Mouse (Mus musculus): ENCODE results near the gene Pla2g6. TPM values are rescaled to one million over a fixed set of nuclear protein-coding genes. Genes with fewer than 3 reads are reported as not detected.

Gene Pla2g6
- polyA plus RNA-seq, 1 experiment from 2014 or later, result 12.7 TPM

DNA sequence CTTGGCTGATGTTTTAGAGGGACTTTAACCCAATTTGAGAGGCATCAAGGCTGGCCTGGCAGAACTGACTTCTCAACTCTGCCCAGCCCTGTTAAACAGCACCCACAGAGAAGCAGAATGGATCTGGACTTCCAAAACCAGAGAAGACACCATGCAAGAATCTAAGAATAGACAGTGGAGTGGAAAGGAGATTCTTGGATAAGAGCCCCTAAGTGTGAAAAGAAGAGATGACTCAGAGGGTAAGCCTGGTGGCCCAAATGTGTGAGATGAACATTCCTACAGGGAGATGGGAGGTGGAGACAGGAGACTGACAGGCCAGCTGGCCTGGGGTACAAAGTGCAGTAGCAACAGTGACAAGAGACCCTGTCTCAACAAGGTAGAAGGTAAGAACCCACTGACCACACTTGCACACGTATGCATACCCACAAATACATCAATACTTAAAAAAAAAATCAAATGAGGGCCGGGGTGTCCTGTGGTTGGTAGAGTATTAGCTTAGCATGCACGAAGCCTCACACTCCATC lies 65.3 kb downstream of the Pla2g6 start:
- no peak for ATAC-seq (ENCODE audit: low FRiP score, low read depth)
- Histone ChIP-seq H3K9me3 (no peaks in the 10 kb centered on the region), H3K27ac (no peak overlapping the region), H3K4me3 (no peak overlapping the region), H3K4me2 (replicated peaks) (peak overlapping the region; percentile 99), H3K9ac (no peak overlapping the region), H3K36me3 (no peaks in the 10 kb centered on the region), H3K4me1 (peaks cover 10% of the 10 kb centered on the region), H3K27me3 (peaks cover 72% of the 10 kb centered on the region)
- 88% methylated on average over 3 of the region's 3 CpGs for WGBS

DNA sequence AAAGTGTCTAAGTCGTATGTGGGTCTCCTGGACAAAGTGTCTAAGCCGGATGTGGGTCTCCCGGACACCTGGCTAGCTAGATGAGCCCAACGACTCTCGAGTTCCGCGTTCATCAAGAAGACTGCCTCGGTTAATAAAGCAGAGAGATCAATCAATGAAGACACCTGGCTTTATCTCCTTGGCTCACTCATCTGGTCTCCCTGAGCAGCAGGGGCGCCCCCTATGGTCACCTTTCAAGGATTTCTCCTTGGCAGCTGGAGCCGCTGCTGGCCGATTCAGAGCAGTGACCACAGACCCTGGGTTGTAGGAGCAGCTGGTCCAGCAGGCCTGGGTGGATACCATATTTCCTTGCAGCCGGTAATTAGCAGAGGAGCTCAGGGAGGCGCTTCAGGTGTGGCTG lies 65.8 kb downstream of the Pla2g6 start:
- H3K4me1 ChIP-seq, result peaks cover 10% of the 10 kb centered on the region
- ATAC-seq (ENCODE audit: low FRiP score, low read depth), result no peak
- H3K9ac ChIP-seq, result no peak overlapping the region
- 19% methylated on average over 13 of the region's 13 CpGs for WGBS
- peak overlapping the region; percentile 99 for H3K4me2 ChIP-seq (replicated peaks)
- no peaks in the 10 kb centered on the region for H3K9me3 ChIP-seq
- H3K4me3 ChIP-seq, result peak overlapping the region; percentile 70
- H3K27me3 ChIP-seq, result peaks cover 69% of the 10 kb centered on the region
- no peak overlapping the region for H3K27ac ChIP-seq
- H3K36me3 ChIP-seq, result no peaks in the 10 kb centered on the region

GRCm38 (mm10) chr15:79261757-79262156 lies 66.4 kb downstream of the Pla2g6 start:
- peak; percentile 44 for ATAC-seq (ENCODE audit: low FRiP score, low read depth)
- H3K36me3 ChIP-seq, result no peaks in the 10 kb centered on the region
- peaks cover 10% of the 10 kb centered on the region for H3K4me1 ChIP-seq
- H3K4me2 ChIP-seq (replicated peaks), result peak overlapping the region; percentile 99
- peak overlapping the region; percentile 79 for H3K9ac ChIP-seq
- 0% methylated on average over 23 of the region's 28 CpGs for WGBS
- peak overlapping the region; percentile 70 for H3K4me3 ChIP-seq
- H3K27ac ChIP-seq, result no peak overlapping the region
- H3K27me3 ChIP-seq, result peaks cover 65% of the 10 kb centered on the region
- no peaks in the 10 kb centered on the region for H3K9me3 ChIP-seq

- Histone ChIP-seq H3K4me2 (replicated peaks) (peak overlapping the region; percentile 99), H3K9ac (peak overlapping the region; percentile 79), H3K27me3 (peaks cover 63% of the 10 kb centered on the region), H3K36me3 (no peaks in the 10 kb centered on the region), H3K4me3 (peak overlapping the region; percentile 70), H3K4me1 (peaks cover 10% of the 10 kb centered on the region), H3K27ac (no peak overlapping the region), H3K9me3 (no peaks in the 10 kb centered on the region)
- ATAC-seq (ENCODE audit: low FRiP score, low read depth), result peak; percentile 70
- 1% methylated on average over 38 of the region's 62 CpGs for WGBS
Observed at GRCm38 (mm10) chr15:79261095-79261725, 67.0 kb downstream of the Pla2g6 start.

DNA sequence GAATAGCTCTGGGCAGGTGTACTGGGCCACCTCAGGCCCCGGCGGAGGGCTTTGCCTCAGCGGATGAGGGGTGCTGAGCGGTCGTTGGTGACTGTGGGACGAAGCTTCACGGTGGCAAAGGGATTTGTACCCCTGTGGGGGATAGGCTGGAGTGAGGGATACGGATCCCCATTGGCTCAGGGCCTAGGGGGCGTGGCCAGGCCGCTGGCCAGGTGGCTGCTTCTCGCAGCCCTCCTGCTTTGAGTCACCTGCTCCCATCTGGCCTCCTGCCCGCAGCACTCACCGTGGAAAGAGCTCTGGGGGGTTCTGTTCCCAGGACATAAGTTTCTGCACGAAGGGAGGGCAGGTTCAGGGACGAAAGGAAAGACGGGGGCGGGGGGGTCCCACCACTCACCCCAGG lies 69.7 kb downstream of the Pla2g6 start:
- Histone ChIP-seq H3K4me1 (peaks cover 10% of the 10 kb centered on the region), H3K27ac (no peak overlapping the region), H3K9me3 (no peaks in the 10 kb centered on the region), H3K4me3 (no peak overlapping the region), H3K36me3 (no peaks in the 10 kb centered on the region), H3K9ac (no peak overlapping the region), H3K4me2 (replicated peaks) (no peak overlapping the region), H3K27me3 (peaks cover 71% of the 10 kb centered on the region)
- WGBS, result 22% methylated on average over 17 of the region's 17 CpGs
- ATAC-seq (ENCODE audit: low FRiP score, low read depth), result no peak

- H3K4me1 ChIP-seq, result peaks cover 21% of the 10 kb centered on the region
- H3K4me2 ChIP-seq (replicated peaks), result no peak within 1 kb of the TSS
- H3K9ac ChIP-seq, result no peak within 1 kb of the TSS
- H3K9me3 ChIP-seq, result no peaks in the 10 kb centered on the region
- ATAC-seq (ENCODE audit: low FRiP score, low read depth), result no peak
- no peak within 1 kb of the TSS for H3K27ac ChIP-seq
- H3K36me3 ChIP-seq, result no peaks in the 10 kb centered on the region
- 29% methylated on average over 3 of the region's 3 CpGs for WGBS
- H3K4me3 ChIP-seq, result no peak within 1 kb of the TSS
- peaks cover 68% of the 10 kb centered on the region for H3K27me3 ChIP-seq
Observed at GRCm38 (mm10) chr15:79254661-79255060, 73.5 kb downstream of the Pla2g6 start, which contains the start of gene Slc16a8. Gene Slc16a8 (minus strand): TSS chr15:79254761.

GRCm38 (mm10) chr15:79252580-79252979 lies 75.6 kb downstream of the Pla2g6 start:
- Histone ChIP-seq H3K27ac (no peak overlapping the region), H3K4me1 (peaks cover 21% of the 10 kb centered on the region), H3K9ac (peak overlapping the region; percentile 67), H3K9me3 (no peaks in the 10 kb centered on the region), H3K27me3 (peaks cover 52% of the 10 kb centered on the region), H3K36me3 (peaks cover 19% of the 10 kb centered on the region), H3K4me2 (replicated peaks) (peak overlapping the region; percentile 75), H3K4me3 (peak overlapping the region; percentile 43)
- WGBS, result 35% methylated on average over 24 of the region's 24 CpGs
- no peak for ATAC-seq (ENCODE audit: low FRiP score, low read depth)

- H3K27me3 ChIP-seq, result peaks cover 52% of the 10 kb centered on the region
Observed at GRCm38 (mm10) chr15:79251781-79252491, 76.3 kb downstream of the Pla2g6 start.

DNA sequence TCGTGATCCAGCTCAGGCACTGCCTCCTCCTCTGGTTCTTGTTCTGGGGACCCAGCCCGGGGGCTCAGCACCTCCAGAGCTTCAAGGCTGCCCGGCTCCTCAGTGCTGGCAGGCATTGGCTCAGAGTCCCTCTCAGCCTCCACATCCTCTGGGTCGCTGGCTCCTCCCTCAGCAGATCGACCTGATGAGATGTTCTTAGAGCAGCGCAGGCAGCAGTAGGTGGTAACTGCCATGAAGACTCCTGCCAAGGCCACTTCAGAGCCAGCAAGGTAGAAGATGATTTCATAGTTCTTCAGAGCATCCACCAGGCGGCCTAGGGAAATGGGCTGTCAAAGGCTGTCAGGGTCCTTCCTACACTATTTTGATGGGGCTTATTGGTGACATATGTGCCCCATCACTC lies 77.0 kb downstream of the Pla2g6 start:
- Histone ChIP-seq H3K4me3 (no peak overlapping the region), H3K4me2 (replicated peaks) (no peak overlapping the region; the same call in 1 of the 2 replicates), H3K27me3 (peaks cover 52% of the 10 kb centered on the region), H3K9ac (peak overlapping the region; percentile 0; the same call in 1 of the 2 replicates), H3K27ac (no peak overlapping the region), H3K4me1 (peaks cover 21% of the 10 kb centered on the region), H3K36me3 (peaks cover 30% of the 10 kb centered on the region), H3K9me3 (no peaks in the 10 kb centered on the region)
- 58% methylated on average over 7 of the region's 7 CpGs for WGBS
- ATAC-seq (ENCODE audit: low FRiP score, low read depth), result no peak; the same call in 1 of the 2 replicates

More at GRCm38 (mm10) chr15:79251781-79252491, 76.3 kb downstream of the Pla2g6 start:
- Histone ChIP-seq H3K4me3 (peak overlapping the region; percentile 43), H3K27ac (no peak overlapping the region), H3K36me3 (peaks cover 23% of the 10 kb centered on the region), H3K9me3 (no peaks in the 10 kb centered on the region), H3K4me2 (replicated peaks) (peak overlapping the region; percentile 75), H3K9ac (peak overlapping the region; percentile 67), H3K4me1 (peaks cover 21% of the 10 kb centered on the region)
- ATAC-seq (ENCODE audit: low FRiP score, low read depth), result peak; percentile 24; the same call in 1 of the 2 replicates
- WGBS, result 3% methylated on average over 61 of the region's 61 CpGs

GRCm38 (mm10) chr15:79250236-79250635 lies 78.0 kb downstream of the Pla2g6 start:
- no peak for ATAC-seq (ENCODE audit: low FRiP score, low read depth)
- Histone ChIP-seq H3K36me3 (peaks cover 40% of the 10 kb centered on the region), H3K27me3 (peaks cover 49% of the 10 kb centered on the region), H3K9ac (no peak overlapping the region), H3K4me2 (replicated peaks) (no peak overlapping the region), H3K4me3 (no peak overlapping the region), H3K9me3 (no peaks in the 10 kb centered on the region), H3K27ac (no peak overlapping the region), H3K4me1 (peaks cover 21% of the 10 kb centered on the region)
- WGBS, result 69% methylated on average over 2 of the region's 2 CpGs

DNA sequence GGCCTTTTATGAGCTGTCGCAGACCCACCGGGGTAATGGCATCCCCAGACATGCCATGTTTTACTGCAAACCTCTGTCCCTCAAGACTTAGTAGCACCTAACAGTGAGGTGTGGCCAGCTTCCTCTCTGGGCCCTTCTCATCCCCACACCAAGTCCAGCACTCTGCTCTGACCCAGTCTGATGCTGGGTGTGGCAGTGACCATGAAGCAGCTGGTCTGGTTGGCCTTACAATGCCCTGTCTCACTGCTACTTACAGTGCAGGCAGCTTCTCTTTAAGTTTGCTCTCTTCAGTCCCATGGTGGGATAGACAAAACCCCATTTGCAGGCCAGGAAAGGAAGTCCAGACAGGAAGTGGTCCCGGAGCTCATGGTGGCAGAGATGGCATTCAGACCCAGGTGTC lies 82.9 kb downstream of the Pla2g6 start:
- Histone ChIP-seq H3K27me3 (peaks cover 1% of the 10 kb centered on the region), H3K27ac (no peak overlapping the region), H3K36me3 (peaks cover 69% of the 10 kb centered on the region), H3K9ac (no peak overlapping the region), H3K4me3 (no peak overlapping the region), H3K4me1 (peaks cover 11% of the 10 kb centered on the region), H3K9me3 (no peaks in the 10 kb centered on the region), H3K4me2 (replicated peaks) (no peak overlapping the region)
- WGBS, result 85% methylated on average over 3 of the region's 3 CpGs
- no peak for ATAC-seq (ENCODE audit: low FRiP score, low read depth)
